Mouse (Mus musculus) hindbrain, embryonic 14.5 days (tissue): Measurements from ENCODE around the gene Nkain4. TPM values are rescaled to one million over a fixed set of nuclear protein-coding genes. Genes with fewer than 3 reads are reported as not detected.
A peak's percentile ranks its signal among the peaks of the same experiment; 100 is the strongest.

Experiments used
- ATAC-seq: fragments of 200-750 bp; cut with Nextera tagmentation; 2 replicates; pipeline ENCODE4 v1.8.0; 2017; ENCODE audit warnings: moderate number of reproducible peaks, mild to moderate bottlenecking, moderate TSS enrichment, moderate library complexity; ENCODE audit not compliant: low FRiP score
- DNase-seq: peaks from one replicate; pipeline ENCODE4 v3.0.0-alpha.2; 2015; ENCODE audit warnings: low spot score
- H3K27ac ChIP-seq: fragments of 300-500 bp; sonication (generic); 2 replicates; pipeline ENCODE4 v1.5.1; 2014; ENCODE audit warnings: mild to moderate bottlenecking, moderate library complexity
- H3K27me3 ChIP-seq: fragments of 300-500 bp; sonication (generic); 2 replicates; pipeline ENCODE4 v1.6.1; 2014; ENCODE audit warnings: mild to moderate bottlenecking, low read length, mixed read lengths; ENCODE audit not compliant: control insufficient read depth, insufficient read depth
- H3K36me3 ChIP-seq: fragments of 300-500 bp; sonication (generic); replicated peaks from 2 replicates; pipeline ENCODE4 v1.6.1; 2014; ENCODE audit not compliant: control insufficient read depth, insufficient read depth
- H3K4me1 ChIP-seq: fragments of 300-500 bp; sonication (generic); replicated peaks from 2 replicates; pipeline ENCODE4 v1.6.1; 2014; ENCODE audit warnings: antibody characterized with exemption, low read length, mixed read lengths; ENCODE audit not compliant: control insufficient read depth, insufficient read depth
- H3K4me2 ChIP-seq: fragments of 300-500 bp; sonication (generic); replicated peaks from 2 replicates; pipeline ENCODE4 v1.6.1; 2014; ENCODE audit warnings: mild to moderate bottlenecking, moderate library complexity
- H3K4me3 ChIP-seq: fragments of 300-500 bp; sonication (generic); replicated peaks from 2 replicates; pipeline ENCODE4 v1.5.1; 2014; ENCODE audit warnings: mild to moderate bottlenecking, low read length
- H3K9ac ChIP-seq: fragments of 300-500 bp; sonication (generic); 2 replicates; pipeline ENCODE4 v1.6.1; 2014
- H3K9me3 ChIP-seq: fragments of 300-500 bp; sonication (generic); 2 replicates; pipeline ENCODE4 v1.6.1; 2016; ENCODE audit warnings: low read length; ENCODE audit not compliant: control insufficient read depth
- WGBS: fragments of 180-500 bp; shearing (Covaris S2); extraction: QIAGEN DNeasy Blood & Tissue Kit; methylation state at CpG from one replicate; pipeline ENCODE4 v1.1.7; 2014; 5-methylcytosine and 5-hydroxymethylcytosine counted together
- polyA plus RNA-seq: library from polyadenylated mRNA; unstranded; fragments of >200 nt; fragmentation: Nextera tagmentation; extraction: Ambion mirVana; gene quantifications from 2 replicates; pipeline ENCODE4 v1.2.1, GENCODE M21; 2014

Gene Nkain4
- polyA plus RNA-seq, 1 experiment from 2014 or later, result 85.5 TPM

- ATAC-seq (no peak), DNase-seq (no peak)
- H3K36me3 ChIP-seq, result peaks cover 7% of the 10 kb centered on the region
- no peaks in the 10 kb centered on the region for H3K27me3 ChIP-seq
- H3K9me3 ChIP-seq, result no peaks in the 10 kb centered on the region
- no peak overlapping the region for H3K4me3 ChIP-seq
- H3K27ac ChIP-seq, result peak overlapping the region; percentile 99
- H3K4me2 ChIP-seq, result peak overlapping the region; percentile 77
- H3K9ac ChIP-seq, result peak overlapping the region; percentile 99
- 53% methylated on average over 15 of the region's 15 CpGs for WGBS
- peaks cover 26% of the 10 kb centered on the region for H3K4me1 ChIP-seq
Measured at GRCm38 (mm10) chr2:180896819-180897625, 57.5 kb downstream of the Nkain4 start.

GRCm38 (mm10) chr2:180895837-180896525 is 58.5 kb downstream of the Nkain4 start:
- Histone ChIP-seq H3K4me2 (peak overlapping the region; percentile 77), H3K4me3 (peak overlapping the region; percentile 92), H3K27ac (peak overlapping the region; percentile 99), H3K9ac (peak overlapping the region; percentile 99), H3K4me1 (peaks cover 26% of the 10 kb centered on the region), H3K9me3 (no peaks in the 10 kb centered on the region), H3K27me3 (no peaks in the 10 kb centered on the region), H3K36me3 (peaks cover 7% of the 10 kb centered on the region)
- DNase-seq (no peak), ATAC-seq (no peak)
- 60% methylated on average over 11 of the region's 11 CpGs for WGBS

DNA sequence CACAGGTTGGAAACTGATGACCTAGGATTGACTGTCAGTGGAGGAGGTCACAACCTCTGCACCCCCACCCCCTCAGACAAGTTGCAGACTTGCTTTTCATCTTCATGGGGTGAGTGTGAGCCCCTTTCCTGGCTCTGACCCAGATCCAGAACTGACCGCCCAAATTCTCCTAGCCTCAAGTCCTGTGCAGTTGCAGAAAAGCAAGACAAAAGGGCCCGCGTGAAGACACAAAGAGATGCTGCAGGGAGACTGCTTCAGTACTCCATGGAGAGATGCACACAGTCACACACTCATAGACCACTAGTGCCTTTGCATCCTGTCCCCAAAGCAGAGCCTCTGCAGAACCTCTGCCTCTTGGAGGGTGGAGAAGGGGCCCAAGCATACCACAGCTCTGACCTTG is 59.2 kb downstream of the Nkain4 start:
- WGBS, result 35% methylated on average over 3 of the region's 3 CpGs
- no peaks in the 10 kb centered on the region for H3K9me3 ChIP-seq

GRCm38 (mm10) chr2:180894734-180895133 is 59.8 kb downstream of the Nkain4 start:
- peak overlapping the region; percentile 99 for H3K9ac ChIP-seq
- H3K4me3 ChIP-seq, result peak overlapping the region; percentile 92
- H3K4me2 ChIP-seq, result peak overlapping the region; percentile 77
- peak; percentile 35 for ATAC-seq
- H3K27me3 ChIP-seq, result no peaks in the 10 kb centered on the region
- H3K27ac ChIP-seq, result peak overlapping the region; percentile 99
- peaks cover 7% of the 10 kb centered on the region for H3K36me3 ChIP-seq
- H3K4me1 ChIP-seq, result peaks cover 32% of the 10 kb centered on the region
- no peaks in the 10 kb centered on the region for H3K9me3 ChIP-seq
- under 1% methylated on average over 13 of the region's 13 CpGs for WGBS
- peak; percentile 90 for DNase-seq

More for the DNA sequence above, 59.2 kb downstream of the Nkain4 start:
- ATAC-seq (no peak), DNase-seq (no peak)
- peaks cover 26% of the 10 kb centered on the region for H3K4me1 ChIP-seq
- peak overlapping the region; percentile 99 for H3K9ac ChIP-seq
- H3K27me3 ChIP-seq, result no peaks in the 10 kb centered on the region
- H3K36me3 ChIP-seq, result peaks cover 7% of the 10 kb centered on the region
- peak overlapping the region; percentile 99 for H3K27ac ChIP-seq
- peak overlapping the region; percentile 77 for H3K4me2 ChIP-seq
- H3K4me3 ChIP-seq, result peak overlapping the region; percentile 92

- Histone ChIP-seq H3K36me3 (peaks cover 7% of the 10 kb centered on the region), H3K4me2 (peak overlapping the region; percentile 77), H3K27ac (peak overlapping the region; percentile 99), H3K27me3 (no peaks in the 10 kb centered on the region), H3K4me3 (peak overlapping the region; percentile 92), H3K4me1 (peaks cover 38% of the 10 kb centered on the region), H3K9me3 (no peaks in the 10 kb centered on the region), H3K9ac (peak overlapping the region; percentile 99)
- ATAC-seq (peak; percentile 10), DNase-seq (no peak)
- under 1% methylated on average over 57 of the region's 57 CpGs for whole genome bisulfite sequencing
Measured at GRCm38 (mm10) chr2:180894029-180894623, 60.4 kb downstream of the Nkain4 start.

DNA sequence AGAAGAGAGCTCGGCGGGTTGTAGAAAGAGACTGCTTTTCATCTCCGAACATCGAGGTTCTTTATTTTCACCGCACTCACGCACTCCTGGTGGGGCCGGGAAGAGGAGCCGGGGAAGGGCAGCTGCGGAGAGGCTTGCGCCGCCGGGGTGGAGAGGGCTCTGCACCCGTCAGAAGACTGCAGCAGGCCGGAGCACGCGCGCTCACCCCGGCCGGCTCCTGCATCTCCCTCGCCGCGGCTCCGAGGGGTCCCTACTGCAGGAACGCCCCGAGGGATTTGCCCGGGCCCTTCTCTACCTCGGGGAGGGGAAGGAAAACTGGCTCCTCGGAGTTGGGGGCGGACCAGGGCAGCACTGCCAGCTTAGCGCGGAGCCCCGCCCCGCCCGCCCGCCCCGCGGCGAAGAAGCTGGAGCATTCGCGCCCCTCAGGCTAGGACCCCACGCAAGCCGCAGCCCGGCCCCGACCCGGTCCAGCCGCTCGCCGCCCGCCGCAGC is 60.9 kb downstream of the Nkain4 start:
- peaks cover 44% of the 10 kb centered on the region for H3K4me1 ChIP-seq
- peak overlapping the region; percentile 99 for H3K9ac ChIP-seq
- peak overlapping the region; percentile 92 for H3K4me3 ChIP-seq
- ATAC-seq (no peak), DNase-seq (no peak)
- peak overlapping the region; percentile 77 for H3K4me2 ChIP-seq
- WGBS, result 0% methylated on average over 38 of the region's 50 CpGs
- H3K27ac ChIP-seq, result peak overlapping the region; percentile 99
- no peaks in the 10 kb centered on the region for H3K9me3 ChIP-seq
- peaks cover 7% of the 10 kb centered on the region for H3K36me3 ChIP-seq
- no peaks in the 10 kb centered on the region for H3K27me3 ChIP-seq

DNA sequence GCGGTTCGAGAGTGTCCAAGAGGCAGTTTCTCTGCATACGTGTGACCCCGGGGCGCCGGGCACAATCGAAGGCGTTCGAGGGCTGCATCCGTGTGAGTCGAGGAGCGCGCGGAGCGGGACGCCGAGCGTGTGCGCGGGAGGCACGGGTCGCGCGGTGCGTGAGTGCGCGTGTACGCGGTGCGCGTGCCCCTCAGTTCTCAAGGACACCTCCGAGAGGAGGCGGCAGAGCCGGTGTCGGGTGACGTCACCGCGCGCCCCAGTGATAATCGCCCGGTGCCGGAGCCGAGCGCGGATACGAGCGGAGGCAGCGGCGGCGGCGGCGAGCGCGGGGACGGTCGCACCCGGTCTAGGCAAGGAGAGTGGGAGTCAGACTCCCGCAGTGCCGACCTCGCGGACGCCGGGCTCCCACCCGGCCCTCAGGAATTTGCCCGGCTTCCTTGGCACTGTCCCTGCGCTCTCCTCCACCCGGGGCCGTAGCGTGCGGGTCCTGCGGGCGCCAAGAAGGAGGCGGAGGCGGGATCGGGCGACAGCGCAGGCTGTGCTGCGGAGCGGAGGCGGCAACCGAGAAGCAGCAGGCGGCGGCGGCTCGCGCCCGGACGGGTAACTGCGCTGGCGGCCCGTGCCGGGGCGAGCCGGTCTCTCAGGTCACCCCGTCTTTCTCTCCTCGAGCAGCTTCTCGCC is 61.5 kb downstream of the Nkain4 start:
- Histone ChIP-seq H3K27ac (peak overlapping the region; percentile 99), H3K27me3 (no peaks in the 10 kb centered on the region), H3K9me3 (no peaks in the 10 kb centered on the region), H3K4me1 (peaks cover 50% of the 10 kb centered on the region), H3K9ac (peak overlapping the region; percentile 99), H3K4me2 (peak overlapping the region; percentile 77), H3K4me3 (peak overlapping the region; percentile 92), H3K36me3 (peaks cover 7% of the 10 kb centered on the region)
- WGBS, result under 1% methylated on average over 84 of the region's 97 CpGs
- DNase-seq (peak; percentile 95), ATAC-seq (peak; percentile 60)

- Histone ChIP-seq H3K27me3 (no peaks in the 10 kb centered on the region), H3K4me2 (peak overlapping the region; percentile 77), H3K36me3 (peaks cover 7% of the 10 kb centered on the region), H3K9ac (peak overlapping the region; percentile 99), H3K4me3 (peak overlapping the region; percentile 92), H3K27ac (peak overlapping the region; percentile 99), H3K4me1 (peaks cover 47% of the 10 kb centered on the region), H3K9me3 (no peaks in the 10 kb centered on the region)
- no peak for ATAC-seq
- no peak for DNase-seq
- WGBS, result 4% methylated on average over 9 of the region's 9 CpGs
Measured at GRCm38 (mm10) chr2:180891835-180892323, 62.6 kb downstream of the Nkain4 start.
